Mouse (Mus musculus) CD4-positive, CD25-positive, alpha-beta regulatory T cell, adult 2 months (primary cell): ENCODE results near the gene Flvcr1.
A peak's percentile ranks its signal among the peaks of the same experiment; 100 is the strongest.

ENCODE experiments used
- DNase-seq: peaks from one replicate; pipeline ENCODE4 v3.0.0-alpha.2; 2012; ENCODE audit warnings: low read depth, low spot score

Flvcr1 gene

GRCm38 (mm10) chr1:191026021-191026713 lies at the start of gene Flvcr1:
TSS of gene Flvcr1 (minus strand) at chr1:191026158.
- DNase-seq, result peak; percentile 99

- DNase-seq, result peak; percentile 52
Observed at GRCm38 (mm10) chr1:191075199-191075883, 49.4 kb upstream of the Flvcr1 start.

GRCm38 (mm10) chr1:191073486-191073885 lies 47.5 kb upstream of the Flvcr1 start:
- no peak for DNase-seq

GRCm38 (mm10) chr1:191073001-191073400 lies 47.0 kb upstream of the Flvcr1 start:
- DNase-seq, result no peak

GRCm38 (mm10) chr1:191072329-191072913 lies 46.5 kb upstream of the Flvcr1 start:
- no peak for DNase-seq

GRCm38 (mm10) chr1:191071613-191072012 lies 45.7 kb upstream of the Flvcr1 start:
- DNase-seq, result no peak

GRCm38 (mm10) chr1:191070259-191070658 lies 44.3 kb upstream of the Flvcr1 start:
- no peak for DNase-seq

- DNase-seq, result no peak
Observed at GRCm38 (mm10) chr1:191068377-191068776, 42.4 kb upstream of the Flvcr1 start.

- no peak for DNase-seq
Observed at GRCm38 (mm10) chr1:191065188-191065587, 39.2 kb upstream of the Flvcr1 start.

- no peak for DNase-seq
Observed at GRCm38 (mm10) chr1:191064535-191064934, 38.6 kb upstream of the Flvcr1 start.

GRCm38 (mm10) chr1:191063700-191064099 lies 37.7 kb upstream of the Flvcr1 start:
- no peak for DNase-seq

GRCm38 (mm10) chr1:191062781-191063485 lies 37.0 kb upstream of the Flvcr1 start, which contains the start of the genes Tatdn3 and Nsl1:
TSS of gene Tatdn3 (minus strand) at chr1:191062932.
TSS of gene Nsl1 (plus strand) at chr1:191063012.
- DNase-seq, result peak; percentile 93

- no peak for DNase-seq
Observed at GRCm38 (mm10) chr1:191062241-191062780, 36.4 kb upstream of the Flvcr1 start.

- DNase-seq, result no peak
Observed at GRCm38 (mm10) chr1:191057461-191057860, 31.5 kb upstream of the Flvcr1 start.

GRCm38 (mm10) chr1:191055533-191055873 lies 29.5 kb upstream of the Flvcr1 start:
- DNase-seq, result no peak

GRCm38 (mm10) chr1:191054870-191055532 lies 29.0 kb upstream of the Flvcr1 start:
- DNase-seq, result no peak

GRCm38 (mm10) chr1:191053555-191053954 lies 27.6 kb upstream of the Flvcr1 start:
- no peak for DNase-seq

- DNase-seq, result no peak
Observed at GRCm38 (mm10) chr1:191046231-191046824, 20.4 kb upstream of the Flvcr1 start.

GRCm38 (mm10) chr1:191045264-191045663 lies 19.3 kb upstream of the Flvcr1 start:
- DNase-seq, result no peak

GRCm38 (mm10) chr1:191042688-191043087 lies 16.7 kb upstream of the Flvcr1 start:
- DNase-seq, result no peak

- DNase-seq, result no peak
Observed at GRCm38 (mm10) chr1:191042106-191042505, 16.1 kb upstream of the Flvcr1 start.
